Mouse (Mus musculus) hematopoietic stem cell, adult 5-6 weeks (primary cell): ENCODE results near the gene Pnmt. TPM values are rescaled to one million over a fixed set of nuclear protein-coding genes. Genes with fewer than 3 reads are reported as not detected.

Experiments
- ATAC-seq, 2 experiments: fragments of 125-278 bp in 1 of 2; replicated peaks in 1 of 2; 2 replicates each; pipeline ENCODE4 v1.8.0; 2016 to 2017; ENCODE audit warnings: inconsistent platforms in 2 of 2, mild to moderate bottlenecking in 2 of 2, moderate number of reproducible peaks in 2 of 2, low read depth in 1 of 2, moderate TSS enrichment in 1 of 2; ENCODE audit not compliant: low FRiP score in 2 of 2, poor library complexity in 2 of 2, severe bottlenecking in 2 of 2, insufficient read depth in 1 of 2, low TSS enrichment in 1 of 2
- total RNA-seq: library from RNA; stranded (forward); fragments of 172-1452, 232-1000 nt; gene quantifications from 2 replicates; pipeline ENCODE4 v1.2.3, GENCODE M21; 2017

Pnmt gene
- total RNA-seq, 1 experiment from 2014 or later = not detected

GRCm38 (mm10) chr11:98355732-98356299 lies 30.4 kb upstream of the Pnmt start:
- ATAC-seq = peak; percentile 42 to 55

DNA sequence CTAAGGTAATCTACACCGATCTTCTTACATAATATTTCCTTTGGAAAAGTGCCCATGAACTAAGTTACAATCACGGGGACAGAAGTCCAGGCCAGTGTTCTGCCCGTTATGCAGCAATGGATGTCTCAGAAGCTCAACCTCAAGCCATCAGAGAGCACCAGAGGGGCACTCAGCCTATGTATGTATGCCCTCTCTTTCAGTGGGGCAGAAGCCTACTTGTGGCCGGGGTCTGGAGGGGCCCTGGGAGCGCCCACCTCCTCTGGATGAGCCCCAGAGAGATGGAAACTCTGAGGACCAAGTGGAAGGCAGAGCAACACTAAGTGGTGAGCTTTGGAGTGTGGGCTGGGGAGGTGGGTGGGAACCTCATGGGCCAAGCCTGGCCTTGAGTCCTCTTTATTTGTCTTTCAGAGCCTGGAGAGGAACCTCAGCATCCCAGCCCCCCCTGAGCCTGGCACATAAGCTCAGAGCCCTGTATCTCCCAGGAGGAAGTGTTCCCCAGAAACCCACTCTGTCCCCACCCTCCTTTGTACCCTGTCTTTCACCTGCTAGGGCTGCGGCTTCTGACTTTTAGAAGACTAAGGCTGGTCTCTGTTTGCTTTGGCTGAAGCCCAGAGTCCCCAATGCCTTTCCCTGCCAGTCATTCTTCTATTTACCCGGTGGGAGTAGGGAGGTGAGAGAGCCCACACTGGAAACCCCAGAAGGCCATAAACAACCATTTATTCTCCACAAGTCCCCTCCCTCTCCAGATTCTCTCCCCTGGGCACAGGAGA lies 29.4 kb upstream of the Pnmt start:
- ATAC-seq = no peak

GRCm38 (mm10) chr11:98357396-98358160 lies 28.7 kb upstream of the Pnmt start:
- ATAC-seq = peak in 1 of 2 experiments; percentile 1; a peak in 1 of 4 replicates

- peak; percentile 68 to 71 for ATAC-seq
Observed at GRCm38 (mm10) chr11:98358161-98359083, 27.8 kb upstream of the Pnmt start, which contains the start of gene Stard3. TSS of gene Stard3 (plus strand) at chr11:98358368.

DNA sequence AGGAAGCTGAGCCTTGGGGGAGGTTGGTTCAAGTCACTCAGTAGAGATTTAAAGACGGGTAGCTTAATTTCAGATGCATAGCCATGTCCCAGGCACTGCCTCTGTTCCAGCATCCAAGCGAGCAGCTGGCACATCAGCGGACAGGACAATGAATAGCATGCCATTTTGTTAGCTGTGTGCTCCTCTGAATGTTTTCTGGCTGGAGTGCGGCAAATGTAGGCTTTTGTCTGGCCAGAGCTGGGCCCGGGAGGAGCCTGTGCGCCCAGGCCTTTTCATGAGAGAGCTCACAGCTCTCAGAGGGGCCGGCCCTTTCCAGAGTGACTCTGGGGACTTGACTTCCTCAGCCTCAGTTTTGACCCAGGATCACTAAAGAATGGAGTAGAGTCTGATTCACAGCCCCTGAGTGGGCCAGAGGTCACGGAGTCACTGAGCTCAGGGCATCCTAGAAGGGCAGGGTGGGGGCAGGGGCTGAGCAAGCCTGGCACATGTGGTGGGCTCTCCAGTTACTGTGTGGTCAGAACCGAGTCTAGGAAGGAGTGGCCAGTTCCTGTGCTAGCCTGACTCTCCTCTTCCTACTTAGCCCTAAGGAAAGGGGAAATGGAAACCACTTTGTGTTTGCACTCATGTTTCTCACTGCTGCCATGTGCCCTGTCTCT lies 25.3 kb upstream of the Pnmt start:
- peak in 1 of 2 experiments; percentile 47; a peak in 1 of 4 replicates for ATAC-seq

- no peak for ATAC-seq
Observed at GRCm38 (mm10) chr11:98363817-98364216, 22.4 kb upstream of the Pnmt start.

- ATAC-seq = no peak
Observed at GRCm38 (mm10) chr11:98364410-98364809, 21.8 kb upstream of the Pnmt start.

DNA sequence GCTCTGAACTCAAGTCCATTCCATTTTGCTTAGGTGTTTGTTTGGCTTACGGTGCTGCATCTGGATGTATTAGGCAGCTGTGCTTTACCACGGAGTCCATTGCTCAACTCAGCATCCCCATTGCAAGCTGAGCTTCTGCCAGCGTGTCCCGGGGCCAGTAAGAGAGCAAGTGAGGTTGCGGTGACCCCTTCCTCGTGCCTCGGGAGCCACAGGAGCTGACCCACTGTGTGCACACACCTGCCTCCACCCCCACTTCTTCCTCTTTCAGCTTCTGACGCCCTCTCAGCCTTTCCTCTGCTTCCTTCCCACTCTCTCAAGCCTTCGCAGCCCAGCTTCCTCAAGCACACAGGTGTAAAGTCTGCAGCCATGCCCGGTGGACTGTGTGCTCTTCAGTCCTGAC lies 20.0 kb upstream of the Pnmt start:
- peak; percentile 57 to 76; a peak in 3 of 4 replicates for ATAC-seq

GRCm38 (mm10) chr11:98367171-98367862 lies 18.9 kb upstream of the Pnmt start:
- peak; percentile 56 to 59; a peak in 3 of 4 replicates for ATAC-seq

DNA sequence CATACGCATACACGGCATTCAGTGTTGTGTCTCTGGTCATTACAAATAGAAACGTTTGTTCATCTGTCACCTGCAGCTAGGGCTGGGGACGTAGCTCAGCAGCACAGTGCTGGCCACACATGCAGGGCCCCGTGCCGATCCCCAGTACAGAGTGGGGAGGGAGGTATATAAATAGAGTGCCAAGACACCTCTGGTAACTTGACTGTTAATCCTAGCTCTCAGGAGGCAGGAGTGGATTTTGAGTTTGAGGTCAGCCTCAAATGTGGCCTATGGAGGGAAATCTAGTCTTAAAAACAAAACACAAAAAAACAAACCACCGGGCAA lies 18.4 kb upstream of the Pnmt start:
- ATAC-seq = no peak

GRCm38 (mm10) chr11:98369337-98369736 lies 16.9 kb upstream of the Pnmt start:
- ATAC-seq = no peak

GRCm38 (mm10) chr11:98370588-98370987 lies 15.7 kb upstream of the Pnmt start:
- ATAC-seq = no peak

- no peak for ATAC-seq
Observed at GRCm38 (mm10) chr11:98371556-98372240, 14.6 kb upstream of the Pnmt start.

DNA sequence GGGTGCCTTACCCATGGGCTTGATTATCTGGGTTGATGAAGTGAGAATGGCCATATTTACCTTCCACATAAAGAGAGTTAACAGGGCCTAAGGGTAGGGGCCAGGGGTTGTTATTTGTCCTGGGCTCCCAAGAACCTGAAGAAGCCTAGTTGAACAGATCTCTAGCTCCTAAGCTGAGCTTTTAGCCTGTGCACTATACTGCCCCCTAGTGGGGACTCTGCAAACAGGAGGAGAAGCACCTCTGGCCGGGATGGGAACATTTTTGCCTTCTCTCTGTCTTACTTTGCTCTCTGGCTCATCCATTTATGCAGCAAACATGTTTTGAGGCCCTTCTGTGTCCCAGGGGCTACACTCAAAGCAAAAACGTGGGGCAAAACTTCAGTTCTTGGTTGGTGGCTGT lies 13.8 kb upstream of the Pnmt start:
- peak in 1 of 2 experiments; percentile 59; a peak in 2 of 4 replicates for ATAC-seq

- ATAC-seq = no peak
Observed at GRCm38 (mm10) chr11:98373244-98373643, 13.0 kb upstream of the Pnmt start.

DNA sequence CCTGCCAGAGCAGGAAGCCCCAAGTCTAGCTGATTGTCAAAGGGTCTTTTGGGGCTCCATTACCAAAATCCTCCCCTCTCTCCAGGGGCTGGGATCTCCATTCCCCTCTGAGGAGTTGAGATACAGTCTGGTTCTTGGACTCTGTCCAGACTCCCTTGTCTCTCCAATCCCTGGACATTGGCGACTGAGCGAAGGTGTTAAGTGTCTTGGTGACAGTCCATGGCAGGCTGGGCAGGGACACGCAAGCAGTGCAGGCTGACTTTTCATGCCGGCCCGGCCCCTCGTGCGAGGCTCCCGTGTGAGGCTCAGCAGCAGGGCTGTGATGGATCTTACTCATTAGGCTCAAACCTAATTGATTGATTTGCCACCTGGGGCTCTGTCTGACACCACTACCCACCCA lies 12.0 kb upstream of the Pnmt start:
- no peak for ATAC-seq
